Mouse (Mus musculus): ENCODE measurements around the gene Cstb. TPM values are rescaled to one million over a fixed set of nuclear protein-coding genes. Genes with fewer than 3 reads are reported as not detected.

Gene Cstb
- total RNA-seq (2017) = 41.8 and 47.5 TPM in 2 replicates

DNA sequence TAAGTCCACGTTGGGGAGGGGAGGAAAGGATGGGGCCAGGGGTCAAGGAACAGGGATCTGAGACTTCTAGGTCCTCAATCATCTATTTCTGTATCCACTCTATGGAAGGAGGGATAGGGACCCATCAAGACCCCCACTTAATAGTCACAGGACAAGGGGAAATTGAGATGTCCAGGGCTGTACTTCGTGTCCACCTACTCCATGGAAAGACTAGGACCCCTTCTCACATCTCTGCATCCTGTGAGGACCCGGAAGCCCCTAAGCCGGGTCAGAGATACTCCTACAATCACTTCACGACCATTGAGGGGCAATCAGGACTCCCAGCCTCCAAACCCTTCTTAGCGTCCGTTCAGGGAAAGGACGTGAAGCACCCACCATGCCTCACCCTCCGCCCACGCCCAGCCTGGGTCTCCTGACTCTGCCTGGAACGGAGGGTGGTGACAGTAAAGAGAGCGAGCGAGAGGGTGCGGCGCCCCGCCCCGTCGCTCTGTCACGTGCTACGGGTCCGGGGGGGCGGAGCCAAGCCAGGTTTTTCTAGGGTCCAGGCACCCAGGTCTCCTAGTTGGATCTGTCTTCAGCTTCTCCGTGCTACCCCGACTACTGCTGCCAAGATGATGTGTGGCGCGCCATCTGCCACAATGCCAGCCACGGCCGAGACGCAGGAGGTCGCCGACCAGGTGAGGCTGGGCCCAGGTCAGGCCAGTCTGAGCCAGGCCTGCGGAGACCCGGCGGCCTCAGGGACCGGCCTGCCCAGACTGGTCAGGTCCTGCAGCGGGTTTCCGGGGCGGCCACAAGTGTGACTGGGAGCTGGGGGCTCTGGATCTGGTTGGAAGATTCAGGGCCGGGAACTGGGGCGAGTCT lies at the start of gene Cstb:
Gene Cstb, plus strand, starts transcription at position 489 of the 861 bp plus-strand sequence.
- peak; percentile 84 for ATAC-seq (replicated peaks; ENCODE audit: low read depth, poor library complexity, severe bottlenecking)

DNA sequence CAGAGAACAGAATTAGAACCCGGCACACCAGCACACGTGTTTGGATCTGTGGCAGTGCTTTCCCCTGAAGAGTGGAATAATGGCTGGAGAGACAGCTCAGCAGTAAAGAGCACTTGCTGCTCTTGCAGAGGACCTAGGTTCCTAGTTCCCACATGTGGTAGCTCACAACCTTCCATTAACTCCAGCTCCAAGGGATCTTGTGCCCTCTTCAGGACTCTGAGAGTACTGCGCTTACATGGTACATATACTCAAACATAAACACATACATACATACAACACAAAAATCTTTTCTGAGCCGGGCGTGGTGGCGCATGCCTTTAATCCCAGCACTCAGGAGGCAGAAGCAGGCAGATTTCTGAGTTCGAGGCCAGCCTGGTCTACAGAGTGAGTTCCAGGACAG lies 47.0 kb upstream of the Cstb start:
- no peak for ATAC-seq (replicated peaks; ENCODE audit: low read depth, poor library complexity, severe bottlenecking)

DNA sequence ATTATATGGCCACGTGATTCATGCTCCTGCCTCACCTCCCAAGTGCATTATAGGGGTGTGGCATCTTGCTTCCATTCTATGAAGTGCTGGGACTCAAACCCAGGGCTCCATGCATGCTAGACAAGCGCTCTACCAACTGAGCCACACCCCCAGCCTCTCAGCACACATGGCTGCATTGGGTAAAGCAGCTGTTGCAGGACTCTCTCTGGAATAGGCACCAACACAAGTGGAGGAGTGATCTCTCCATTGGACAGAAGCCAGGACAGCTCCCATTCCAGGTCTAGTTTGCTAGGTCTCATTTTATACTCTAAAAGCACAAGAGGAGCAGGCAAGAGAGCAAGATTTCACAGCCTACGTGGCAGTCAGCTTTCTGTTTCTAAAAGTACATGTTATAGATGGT lies 41.9 kb upstream of the Cstb start:
- ATAC-seq (replicated peaks; ENCODE audit: low read depth, poor library complexity, severe bottlenecking) = no peak

DNA sequence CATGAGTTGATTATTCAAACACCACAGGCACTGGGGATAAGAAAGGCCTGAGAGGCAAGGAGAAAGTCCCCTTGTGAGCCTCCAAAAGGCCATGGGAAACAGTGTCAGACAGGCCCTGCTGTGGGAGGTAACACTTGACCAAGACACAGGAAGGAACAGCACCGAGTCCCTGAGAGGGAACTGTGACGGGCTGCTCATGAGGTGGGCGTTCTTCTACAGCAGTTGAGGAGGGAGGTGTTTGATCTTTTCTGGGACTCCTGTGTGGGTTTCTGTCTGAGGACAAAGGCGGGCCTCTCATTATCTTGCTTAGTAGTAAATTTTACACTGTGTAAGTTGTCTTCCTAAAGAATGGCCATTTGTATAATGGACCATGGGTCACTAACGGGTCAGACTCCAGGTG lies 39.9 kb upstream of the Cstb start:
- ATAC-seq (replicated peaks; ENCODE audit: low read depth, poor library complexity, severe bottlenecking) = no peak

DNA sequence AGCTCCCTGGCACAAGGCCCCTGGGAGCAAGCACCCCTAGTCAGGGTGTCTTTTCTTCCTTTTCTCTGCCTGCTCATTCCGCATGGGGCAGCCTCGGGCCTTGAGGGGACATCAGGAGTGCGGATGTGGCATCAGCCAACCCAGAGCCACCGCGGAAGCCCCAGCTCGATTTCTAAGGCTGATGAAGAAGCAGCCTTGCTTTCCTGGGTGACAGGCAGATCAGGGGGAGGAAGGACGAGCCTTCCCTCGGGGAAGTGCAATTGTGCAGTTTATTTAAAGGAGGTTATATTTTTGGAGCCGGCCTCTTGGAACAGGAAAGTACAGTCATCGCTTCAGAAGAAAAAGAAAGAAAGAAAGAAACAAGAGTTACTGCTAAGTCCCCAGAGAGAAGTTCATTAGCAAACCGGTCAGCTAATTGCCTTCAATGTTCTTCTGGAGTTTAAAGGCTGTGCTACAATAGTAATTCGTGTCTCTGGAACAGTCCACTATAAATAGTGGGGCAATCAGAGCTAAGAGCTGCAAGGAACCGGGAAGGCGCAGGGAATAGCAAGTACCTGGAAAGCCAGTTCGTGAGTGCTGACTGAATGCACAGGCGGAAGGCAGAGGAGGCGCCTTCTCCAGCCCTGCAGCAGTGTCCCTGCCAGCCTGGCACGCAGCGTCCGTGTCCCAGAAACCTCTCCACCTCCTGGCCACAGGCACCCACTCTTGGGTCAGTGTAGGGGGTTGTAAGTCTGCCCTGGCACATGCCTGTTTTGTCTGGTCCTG lies 37.1 kb upstream of the Cstb start:
- ATAC-seq (replicated peaks; ENCODE audit: low read depth, poor library complexity, severe bottlenecking) = no peak

- ATAC-seq (replicated peaks; ENCODE audit: low read depth, poor library complexity, severe bottlenecking) = no peak
These were observed 34.4 kb upstream of the Cstb start for GRCm38 (mm10) chr10:78390982-78391470.

- peak; percentile 73 for ATAC-seq (replicated peaks; ENCODE audit: low read depth, poor library complexity, severe bottlenecking)
These were observed 33.4 kb upstream of the Cstb start for GRCm38 (mm10) chr10:78392072-78392471.

- no peak for ATAC-seq (replicated peaks; ENCODE audit: low read depth, poor library complexity, severe bottlenecking)
These were observed 30.1 kb upstream of the Cstb start for GRCm38 (mm10) chr10:78395377-78395776.

GRCm38 (mm10) chr10:78395819-78396624 lies 29.4 kb upstream of the Cstb start:
- peak; percentile 67 for ATAC-seq (replicated peaks; ENCODE audit: low read depth, poor library complexity, severe bottlenecking)

DNA sequence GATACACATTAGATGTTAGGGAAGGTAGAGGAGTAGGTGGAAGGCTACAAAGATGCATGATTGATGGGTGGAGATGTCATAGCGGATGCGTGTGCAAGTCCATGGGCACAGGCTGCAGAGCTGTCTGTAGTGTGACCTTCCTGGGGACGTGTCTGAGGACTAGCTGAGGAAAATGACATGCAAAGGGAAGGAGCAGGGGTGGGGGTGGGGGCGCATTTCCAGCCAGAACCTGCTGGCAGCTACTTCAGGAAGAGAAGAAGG lies 28.9 kb upstream of the Cstb start:
- ATAC-seq (replicated peaks; ENCODE audit: low read depth, poor library complexity, severe bottlenecking) = no peak

DNA sequence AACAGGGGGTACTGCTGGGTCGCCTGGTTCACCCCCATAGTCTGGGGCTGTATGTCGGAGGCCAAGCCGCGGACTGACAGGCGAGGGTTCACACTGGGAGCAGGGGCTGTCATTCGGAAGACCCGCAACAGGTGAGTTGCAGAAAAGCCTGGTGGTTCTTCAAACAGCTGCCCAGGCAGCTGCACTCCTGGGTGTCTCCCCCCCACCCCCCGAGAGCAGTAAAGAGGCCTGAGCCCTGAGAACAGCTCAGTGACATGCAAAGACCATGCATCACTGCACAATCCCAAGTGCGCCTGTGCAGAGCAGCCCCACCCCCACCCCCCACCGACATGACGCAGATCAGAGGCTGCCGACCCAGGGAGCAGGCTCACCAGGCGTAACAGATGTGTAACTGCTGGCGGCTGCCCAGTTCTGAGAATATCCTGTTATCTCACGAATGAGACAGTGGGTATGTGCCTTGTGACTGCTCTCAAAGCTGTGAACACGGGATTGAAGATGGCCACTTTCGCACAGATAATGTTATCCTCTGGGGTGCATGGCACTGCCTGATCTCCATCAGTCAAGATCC lies 26.3 kb upstream of the Cstb start:
- peak; percentile 31; the same call in 1 of the 2 replicates for ATAC-seq (replicated peaks; ENCODE audit: low read depth, poor library complexity, severe bottlenecking)

DNA sequence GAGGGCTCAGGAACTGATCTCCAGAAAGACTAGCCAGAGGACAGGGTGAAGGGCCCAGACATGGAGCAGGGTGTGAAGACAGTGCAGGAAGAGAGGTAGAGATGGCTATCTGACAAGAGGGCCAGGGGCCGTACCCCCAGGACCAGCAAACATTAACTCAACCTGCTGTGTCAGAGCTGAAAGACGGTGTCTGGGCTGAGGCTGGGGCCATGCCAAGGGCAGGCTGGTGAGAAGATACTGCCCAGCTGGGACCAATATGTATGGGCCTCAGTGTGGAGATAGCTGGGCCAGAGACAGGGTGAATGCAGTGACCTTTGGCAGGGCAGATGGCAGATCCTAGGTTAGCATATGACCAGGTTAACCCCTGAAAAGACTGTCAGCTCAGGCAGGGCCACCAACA lies 24.3 kb upstream of the Cstb start:
- no peak for ATAC-seq (replicated peaks; ENCODE audit: low read depth, poor library complexity, severe bottlenecking)

DNA sequence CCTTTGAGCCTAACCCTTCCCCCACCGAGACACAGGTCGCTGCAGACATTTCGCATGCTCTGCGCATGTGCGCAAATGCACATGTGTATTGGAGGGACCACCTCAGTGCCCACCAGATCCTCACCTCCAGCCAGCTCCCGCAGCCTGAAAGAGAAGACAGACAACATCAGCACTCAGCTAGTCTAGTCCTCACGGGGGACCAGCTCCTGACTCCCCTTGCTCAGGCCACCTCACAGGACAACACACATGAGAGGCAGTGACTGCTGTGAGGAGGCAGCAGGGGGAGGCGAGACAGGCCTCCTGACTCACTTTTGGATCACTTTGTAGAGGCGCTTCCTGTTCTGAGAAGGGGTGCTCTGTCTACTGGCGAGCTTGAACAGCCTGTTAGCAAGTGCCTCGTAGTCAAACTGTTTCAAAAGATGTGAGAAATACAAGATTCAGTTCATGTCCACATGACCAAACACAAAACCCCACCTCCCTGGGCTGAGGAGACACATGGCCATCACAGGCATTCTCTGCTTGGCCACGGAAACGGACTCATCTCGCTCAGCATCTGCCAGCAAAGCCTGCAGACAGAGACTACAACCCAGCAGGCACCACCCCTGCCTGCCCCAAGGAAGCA lies 23.1 kb upstream of the Cstb start:
- ATAC-seq (replicated peaks; ENCODE audit: low read depth, poor library complexity, severe bottlenecking) = no peak

DNA sequence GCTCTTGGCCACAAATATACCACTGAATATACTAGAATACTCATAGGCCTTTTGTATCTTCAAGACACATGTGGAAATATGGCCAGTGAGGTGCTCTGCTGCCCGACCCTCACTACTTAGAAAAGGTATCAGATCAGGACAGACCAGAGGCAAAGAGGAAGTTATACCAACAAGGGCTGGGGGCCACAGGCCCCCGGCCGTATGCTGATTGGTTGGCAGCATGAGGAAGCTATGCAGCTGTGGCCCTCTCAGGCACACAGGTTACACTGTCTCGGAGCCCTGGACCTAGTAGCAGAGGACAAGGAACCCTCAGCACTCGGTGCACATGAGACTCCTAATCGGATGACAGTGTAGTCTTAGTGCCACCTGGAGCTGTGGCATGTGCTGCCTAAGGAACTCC lies 19.3 kb upstream of the Cstb start:
- peak; percentile 81 for ATAC-seq (replicated peaks; ENCODE audit: low read depth, poor library complexity, severe bottlenecking)

DNA sequence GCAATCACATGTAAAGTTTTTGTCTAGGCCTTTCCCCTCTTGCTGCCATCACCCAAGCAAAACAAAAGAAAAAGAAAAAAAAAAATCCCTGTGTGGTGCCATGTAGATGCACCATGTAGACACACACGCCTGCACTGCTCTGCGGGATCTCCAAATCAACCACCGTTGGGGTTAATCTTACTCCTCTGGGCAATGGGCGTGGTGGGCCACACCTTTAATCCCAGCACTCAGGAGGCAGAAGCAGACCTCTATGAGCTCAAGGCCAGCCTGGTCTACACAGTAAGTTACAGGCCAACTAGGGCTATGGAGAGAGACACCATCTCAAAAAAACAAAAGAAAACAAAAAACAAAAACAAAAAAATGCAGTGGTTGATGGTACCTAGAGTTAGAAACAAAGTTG lies 18.3 kb upstream of the Cstb start:
- ATAC-seq (replicated peaks; ENCODE audit: low read depth, poor library complexity, severe bottlenecking) = no peak

DNA sequence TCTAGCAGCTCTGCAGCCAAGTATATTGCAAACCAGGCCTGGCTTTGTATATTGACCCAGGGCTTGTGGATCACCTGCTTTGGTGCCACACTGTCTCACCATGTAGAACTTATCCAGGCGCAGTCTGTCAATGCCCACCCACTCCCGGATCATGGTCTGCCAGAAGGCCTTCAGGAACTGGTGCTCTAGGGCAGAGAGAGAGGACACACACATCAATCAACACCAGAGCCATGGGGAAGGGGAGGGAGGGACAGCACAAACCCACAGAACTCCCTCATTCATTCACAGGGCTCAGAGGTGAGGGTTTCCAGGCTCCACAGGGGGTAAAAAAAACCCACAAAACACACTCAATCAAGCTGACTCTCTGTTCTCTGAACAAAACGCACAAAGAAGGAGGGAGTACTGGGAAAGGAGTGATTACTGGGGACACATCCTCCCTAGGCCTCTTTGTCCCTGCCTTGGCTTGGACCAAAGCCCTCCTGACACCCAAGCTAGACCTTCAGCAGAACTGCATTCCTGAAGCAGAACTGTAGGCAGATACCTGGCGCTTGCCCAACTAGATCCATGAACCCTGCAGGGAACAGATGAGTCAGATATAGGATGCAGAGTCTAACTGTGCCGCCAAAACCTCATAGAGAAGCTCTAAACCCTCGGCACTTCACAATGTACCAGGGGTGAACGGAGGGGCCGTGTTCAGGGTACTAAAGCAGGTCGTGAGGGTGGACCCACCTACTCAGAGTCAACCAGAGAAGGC lies 16.3 kb upstream of the Cstb start:
- ATAC-seq (replicated peaks; ENCODE audit: low read depth, poor library complexity, severe bottlenecking) = no peak

DNA sequence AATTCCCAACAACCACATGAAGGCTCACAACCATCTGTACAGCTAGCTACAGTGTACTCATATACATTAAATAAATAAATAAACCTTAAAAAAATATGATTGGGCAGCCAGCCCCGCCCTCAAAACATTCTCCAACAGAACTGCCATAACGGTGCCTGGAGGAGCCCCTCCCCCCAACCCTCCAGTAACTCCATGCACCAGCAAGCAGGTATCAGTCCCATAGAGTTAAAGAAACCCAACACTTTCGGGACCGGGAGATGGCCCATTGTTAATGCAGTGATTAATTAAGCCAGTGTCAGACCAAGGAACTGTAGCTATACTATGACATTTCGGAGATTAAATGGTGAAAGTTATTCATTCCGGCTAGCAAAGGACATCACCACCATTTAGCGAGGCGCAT lies 13.6 kb upstream of the Cstb start:
- no peak for ATAC-seq (replicated peaks; ENCODE audit: low read depth, poor library complexity, severe bottlenecking)

GRCm38 (mm10) chr10:78412319-78413151 lies 12.9 kb upstream of the Cstb start, which contains the start of gene Rrp1:
Rrp1 (minus strand) TSS chr10:78413043.
- ATAC-seq (replicated peaks; ENCODE audit: low read depth, poor library complexity, severe bottlenecking) = peak; percentile 97
